Mouse (Mus musculus): Measurements from ENCODE around the gene Gm38394. TPM values are rescaled to one million over a fixed set of nuclear protein-coding genes. Genes with fewer than 3 reads are reported as not detected.

Gene Gm38394
- total and polyA plus RNA-seq, 3 experiments: 2.7 to 8.2 (median 4.7) TPM

DNA sequence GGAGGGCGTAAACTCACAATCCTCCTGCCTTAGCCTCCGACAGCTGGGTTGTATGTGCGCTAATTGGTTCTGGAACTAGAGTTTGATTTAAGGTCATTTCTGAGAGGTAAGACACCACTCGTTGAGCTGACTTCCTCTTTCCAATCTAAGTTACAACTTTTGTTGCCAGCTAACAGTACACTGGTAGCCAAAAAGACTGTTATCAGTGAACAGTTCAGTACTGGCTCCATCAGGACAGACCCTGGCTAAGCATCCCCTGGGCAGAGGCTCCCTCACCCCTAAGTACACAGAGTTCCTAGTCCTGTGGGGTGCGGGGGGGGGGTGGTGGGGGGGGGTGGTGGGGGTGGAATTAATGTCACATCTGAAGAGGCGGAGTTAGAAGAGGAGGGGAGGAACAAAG is 49.8 kb upstream of the Gm38394 start:
- no peak overlapping the region for H3K27ac ChIP-seq (ENCODE audit: insufficient read depth, low read depth)
- no peaks in the 10 kb centered on the region for H3K79me2 ChIP-seq (replicated peaks; ENCODE audit: control insufficient read depth, extremely low read depth, insufficient read depth, poor library complexity, severe bottlenecking)
- H3K27me3 ChIP-seq (replicated peaks): no peaks in the 10 kb centered on the region
- no peak overlapping the region for H3K4me2 ChIP-seq (ENCODE audit: insufficient read depth, low read depth, poor library complexity, severe bottlenecking)
- no peak overlapping the region for H3K9ac ChIP-seq (ENCODE audit: insufficient read depth, low read depth)
- TF ChIP-seq ZC3H11A (IDR thresholded peaks at IDR 0.05; ENCODE audit: low read depth, low read length): no peak
- TF ChIP-seq KAT2A (IDR thresholded peaks at IDR 0.05; ENCODE audit: insufficient replicate concordance, low read length): no peak
- no peak for TF ChIP-seq USF2 (conservative IDR thresholded peaks at IDR 0.05; ENCODE audit: low read depth, low read length)
- no peak for TF ChIP-seq ETS1 (conservative IDR thresholded peaks at IDR 0.05; ENCODE audit: low read depth, low read length)
- no peak for TF ChIP-seq NELFE (IDR thresholded peaks at IDR 0.05; ENCODE audit: low read depth, low read length)
- no peak for TF ChIP-seq MXI1 (IDR thresholded peaks at IDR 0.05; ENCODE audit: low read depth, low read length)
- TF ChIP-seq CHD1 (IDR thresholded peaks at IDR 0.05; ENCODE audit: low read depth, low read length): no peak
- TF ChIP-seq ZMIZ1 (IDR thresholded peaks at IDR 0.05; ENCODE audit: low read depth, low read length): no peak
- TF ChIP-seq MEF2A (IDR thresholded peaks at IDR 0.05; ENCODE audit: borderline replicate concordance, low read depth, low read length): no peak
- TF ChIP-seq BHLHE40 (IDR thresholded peaks at IDR 0.05; ENCODE audit: low read depth, low read length): no peak
- TF ChIP-seq CTCF (conservative IDR thresholded peaks at IDR 0.05 in 1 of 2, IDR thresholded peaks at IDR 0.05 in 1 of 2; ENCODE audit: low read depth in 2 of 2, low read length in 2 of 2): no peak
- TF ChIP-seq SMC3 (IDR thresholded peaks at IDR 0.05; ENCODE audit: low read depth, low read length): no peak
- H3K4me1 ChIP-seq (ENCODE audit: control insufficient read depth in 1 of 2, insufficient read depth in 2 of 2): peaks cover 14 to 42% of the 10 kb centered on the region in 2 experiments
- H3K4me3 ChIP-seq (replicated peaks in 1 of 3; ENCODE audit: low read depth in 2 of 3, low read length in 2 of 3, poor library complexity in 1 of 3): no peak overlapping the region
- dilution Hi-C loops (cut with MboI; ENCODE audit: extremely low pct_ligation_motif_present, extremely low pct_unique_long_range_greater_than_20kb, low sequenced_read_pairs): no loop called here
- in situ Hi-C loops (cut with MboI; ENCODE audit: low pct_ligation_motif_present, low pct_unique_long_range_greater_than_20kb, low sequenced_read_pairs): no loop called here
- H3K9me3 ChIP-seq (replicated peaks; ENCODE audit: low read length): no peaks in the 10 kb centered on the region
- peaks cover 36 to 83% of the 10 kb centered on the region in 2 experiments for H3K36me3 ChIP-seq (replicated peaks in 1 of 2; ENCODE audit: control insufficient read depth in 1 of 2, insufficient read depth in 1 of 2, low read length in 1 of 2)
- DNase-seq (ENCODE audit: extremely low read depth): no peak

- TF ChIP-seq CHD2 (IDR thresholded peaks at IDR 0.05; ENCODE audit: low read length) (no peak), MAX (IDR thresholded peaks at IDR 0.05; ENCODE audit: low read length) (no peak), ETS1 (conservative IDR thresholded peaks at IDR 0.05; ENCODE audit: low read depth, low read length) (no peak), ZC3H11A (IDR thresholded peaks at IDR 0.05; ENCODE audit: low read depth, low read length) (no peak), BHLHE40 (IDR thresholded peaks at IDR 0.05; ENCODE audit: low read depth, low read length) (no peak), POLR2A (IDR thresholded peaks at IDR 0.05; ENCODE audit: low read depth, low read length) (no peak), ZNF384 (IDR thresholded peaks at IDR 0.05; ENCODE audit: low read depth, low read length) (no peak), NRF1 (IDR thresholded peaks at IDR 0.05; ENCODE audit: low read depth, low read length) (no peak), IRF4 (IDR thresholded peaks at IDR 0.05; ENCODE audit: low read depth, low read length) (no peak)
- no peak for DNase-seq (ENCODE audit: extremely low read depth)
- Histone ChIP-seq H3K9me3 (replicated peaks; ENCODE audit: low read length) (no peaks in the 10 kb centered on the region), H3K9ac (ENCODE audit: insufficient read depth, low read depth) (no peak overlapping the region), H3K79me2 (replicated peaks; ENCODE audit: control insufficient read depth, extremely low read depth, insufficient read depth, poor library complexity, severe bottlenecking) (no peaks in the 10 kb centered on the region), H3K27me3 (replicated peaks) (no peaks in the 10 kb centered on the region), H3K27ac (ENCODE audit: insufficient read depth, low read depth) (no peak overlapping the region), H3K4me1 (ENCODE audit: control insufficient read depth in 1 of 2, insufficient read depth in 2 of 2) (peaks cover 14 to 42% of the 10 kb centered on the region in 2 experiments), H3K4me3 (replicated peaks in 1 of 3; ENCODE audit: low read depth in 2 of 3, low read length in 2 of 3, poor library complexity in 1 of 3) (no peak overlapping the region), H3K36me3 (replicated peaks in 1 of 2; ENCODE audit: control insufficient read depth in 1 of 2, insufficient read depth in 1 of 2, low read length in 1 of 2) (peaks cover 26 to 78% of the 10 kb centered on the region in 2 experiments), H3K4me2 (ENCODE audit: insufficient read depth, low read depth, poor library complexity, severe bottlenecking) (no peak overlapping the region)
- dilution Hi-C loops (cut with MboI; ENCODE audit: extremely low pct_ligation_motif_present, extremely low pct_unique_long_range_greater_than_20kb, low sequenced_read_pairs) (no loop called here), in situ Hi-C loops (cut with MboI; ENCODE audit: low pct_ligation_motif_present, low pct_unique_long_range_greater_than_20kb, low sequenced_read_pairs) (no loop called here)
Measured at GRCm38 (mm10) chr1:133709292-133709691, 48.2 kb upstream of the Gm38394 start.
